Mouse (Mus musculus) testis, postnatal 10 days (tissue): ENCODE data around the gene Evi2b.

ENCODE experiments used
- DNase-seq: peaks from one replicate; pipeline ENCODE4 v3.0.0; 2021; ENCODE audit warnings: low spot score

Evi2b gene

GRCm38 (mm10) chr11:79523560-79524309 lies at the start of gene Evi2b:
Gene Evi2b (minus strand): TSS chr11:79523762.
- DNase-seq, result no peak

GRCm38 (mm10) chr11:79570319-79570718 lies 46.8 kb upstream of the Evi2b start:
- DNase-seq, result no peak

- no peak for DNase-seq
These were observed 44.8 kb upstream of the Evi2b start for GRCm38 (mm10) chr11:79568197-79568911.

GRCm38 (mm10) chr11:79566947-79567346 lies 43.4 kb upstream of the Evi2b start:
- no peak for DNase-seq

- DNase-seq, result no peak
These were observed 39.9 kb upstream of the Evi2b start for GRCm38 (mm10) chr11:79563493-79563892.

GRCm38 (mm10) chr11:79560536-79560935 lies 37.0 kb upstream of the Evi2b start:
- DNase-seq, result no peak

- DNase-seq, result no peak
These were observed 29.1 kb upstream of the Evi2b start for GRCm38 (mm10) chr11:79552622-79553021.

GRCm38 (mm10) chr11:79536293-79536692 lies 12.7 kb upstream of the Evi2b start:
- no peak for DNase-seq

- no peak for DNase-seq
These were observed 12.0 kb upstream of the Evi2b start for GRCm38 (mm10) chr11:79535554-79535953.

GRCm38 (mm10) chr11:79533950-79534690 lies 10.6 kb upstream of the Evi2b start:
- DNase-seq, result peak; percentile 53

- DNase-seq, result no peak
These were observed 9.7 kb upstream of the Evi2b start for GRCm38 (mm10) chr11:79533311-79533710.

- no peak for DNase-seq
These were observed 7.9 kb upstream of the Evi2b start for GRCm38 (mm10) chr11:79531485-79531884.

GRCm38 (mm10) chr11:79530774-79531173 lies 7.2 kb upstream of the Evi2b start:
- DNase-seq, result no peak

- no peak for DNase-seq
These were observed 6.8 kb upstream of the Evi2b start, which contains the start of the genes Evi2 and Evi2a for GRCm38 (mm10) chr11:79530333-79530761. Gene Evi2 (minus strand): TSS chr11:79530589. Gene Evi2a (minus strand): TSS chr11:79530609.

- no peak for DNase-seq
These were observed 6.2 kb upstream of the Evi2b start for GRCm38 (mm10) chr11:79529736-79530135.

- no peak for DNase-seq
These were observed 5.7 kb upstream of the Evi2b start for GRCm38 (mm10) chr11:79529226-79529625.

GRCm38 (mm10) chr11:79528601-79529000 lies 5.0 kb upstream of the Evi2b start:
- no peak for DNase-seq

- DNase-seq, result no peak
These were observed 4.3 kb upstream of the Evi2b start for GRCm38 (mm10) chr11:79527739-79528384.

GRCm38 (mm10) chr11:79527015-79527738 lies 3.6 kb upstream of the Evi2b start:
- DNase-seq, result no peak

- no peak for DNase-seq
These were observed 3.0 kb upstream of the Evi2b start for GRCm38 (mm10) chr11:79526549-79526948.

- DNase-seq, result no peak
These were observed 681 bp upstream of the Evi2b start for GRCm38 (mm10) chr11:79524310-79524575.

GRCm38 (mm10) chr11:79522944-79523343 lies 618 bp downstream of the Evi2b start:
- DNase-seq, result no peak
